Comparison of ENCODE assay signal across 8 mouse cellular contexts in the genomic region with DNA sequence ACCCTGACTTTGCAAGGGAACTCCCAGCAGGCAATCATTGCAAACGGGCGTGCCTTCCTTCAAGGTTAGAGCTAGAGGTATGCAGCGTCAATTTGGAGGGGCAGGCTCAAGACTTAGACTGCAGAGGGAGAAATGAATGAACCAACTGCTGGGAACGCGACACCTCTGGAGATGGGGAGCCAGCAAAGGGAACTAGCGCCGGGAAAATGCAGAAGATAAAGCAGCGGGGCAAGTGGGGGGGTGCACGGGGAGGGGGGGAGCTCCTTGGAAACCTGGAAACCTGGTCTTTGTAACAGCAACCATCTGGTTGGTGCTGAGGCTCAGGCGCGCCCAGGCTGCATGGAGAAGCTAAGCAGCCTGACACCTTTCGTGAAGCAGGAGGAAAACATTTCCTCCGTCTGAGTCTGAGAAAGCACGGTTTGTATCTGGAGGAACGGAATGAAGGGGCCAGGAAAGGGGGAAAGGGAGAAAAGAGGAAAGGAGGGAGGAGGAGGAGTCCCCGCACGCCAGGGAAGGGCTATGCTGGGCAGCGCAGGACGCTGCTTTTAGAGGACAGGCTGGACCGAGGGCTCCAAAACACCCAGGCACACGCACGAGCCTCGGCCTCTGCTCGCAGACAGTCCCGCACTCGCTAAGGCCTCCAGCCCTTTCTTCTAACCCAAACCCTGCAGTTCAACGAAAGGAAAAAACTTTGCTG. TPM values are rescaled to one million over a fixed set of nuclear protein-coding genes. Genes with fewer than 3 reads are reported as not detected.
A peak's percentile ranks its signal among the peaks of the same experiment; 100 is the strongest.
DNase-seq lines count a peak whose midpoint lies in the region; ATAC-seq and TF ChIP-seq lines count a peak whose summit lies in the region.

No protein-coding gene starts in this region.

- no peaks in the 10 kb centered on the region for H3K27me3 ChIP-seq in forebrain, embryonic 13.5 days
- no peaks in the 10 kb centered on the region for H3K27me3 ChIP-seq in kidney, embryonic 16.5 days (ENCODE audit: insufficient read depth, low read length)
- H3K27me3 ChIP-seq in midbrain, embryonic 10.5 days (ENCODE audit: low read depth, poor library complexity, severe bottlenecking) = no peaks in the 10 kb centered on the region

- no peak for TF ChIP-seq CTCF in left cerebral cortex, adult 2 months (IDR thresholded peaks at IDR 0.05)

- peak overlapping the region; percentile 88 for H3K4me2 ChIP-seq in forebrain, embryonic 13.5 days
- peak overlapping the region; percentile 82 for H3K4me2 ChIP-seq in kidney, embryonic 16.5 days (replicated peaks; ENCODE audit: low read depth, low read length)

- under 1% methylated on average over 27 of the region's 27 CpGs for WGBS in forebrain, embryonic 13.5 days
- WGBS in kidney, embryonic 16.5 days = under 1% methylated on average over 27 of the region's 27 CpGs
- 1% methylated on average over 27 of the region's 27 CpGs for WGBS in midbrain, embryonic 10.5 days

- H3K4me1 ChIP-seq in forebrain, embryonic 13.5 days = peaks cover 45% of the 10 kb centered on the region
- peaks cover 41% of the 10 kb centered on the region for H3K4me1 ChIP-seq in kidney, embryonic 16.5 days (ENCODE audit: insufficient read depth, low read length)
- H3K4me1 ChIP-seq in midbrain, embryonic 10.5 days = peaks cover 61% of the 10 kb centered on the region

- ATAC-seq in forebrain, embryonic 13.5 days = 0 out of 2 replicates have a peak, but pooled peaks have one; percentile 8
- peak; percentile 6; the same call in 1 of the 2 replicates for ATAC-seq in kidney, embryonic 16.5 days (ENCODE audit: low FRiP score, low TSS enrichment)

- H3K4me3 ChIP-seq in left cerebral cortex, adult 2 months = peak overlapping the region; percentile 77
- peak overlapping the region; percentile 95 for H3K4me3 ChIP-seq in forebrain, embryonic 13.5 days
- peak overlapping the region; percentile 98 for H3K4me3 ChIP-seq in kidney, embryonic 16.5 days (ENCODE audit: low read length)
- peak overlapping the region; percentile 98 for H3K4me3 ChIP-seq in midbrain, embryonic 10.5 days

- H3K9ac ChIP-seq in forebrain, embryonic 13.5 days = peak overlapping the region; percentile 97
- H3K9ac ChIP-seq in kidney, embryonic 16.5 days (replicated peaks; ENCODE audit: low read length) = peak overlapping the region; percentile 98

- intact Hi-C loops in left cerebral cortex, adult 2 months (cut with DNase I) = loop anchor here (5.0 kb wide), 2 partner anchors 70 to 1995 kb away; no protein-coding TSS in a partner anchor
- intact Hi-C loops in left cerebral cortex, postnatal 4 days (cut with DNase I) = no loop called here

- H3K36me3 ChIP-seq in forebrain, embryonic 13.5 days (ENCODE audit: poor library complexity, severe bottlenecking) = no peaks in the 10 kb centered on the region
- no peaks in the 10 kb centered on the region for H3K36me3 ChIP-seq in kidney, embryonic 16.5 days (ENCODE audit: insufficient read depth, low read length)
- no peaks in the 10 kb centered on the region for H3K36me3 ChIP-seq in midbrain, embryonic 10.5 days

- H3K9me3 ChIP-seq in forebrain, embryonic 13.5 days (replicated peaks) = no peaks in the 10 kb centered on the region
- no peaks in the 10 kb centered on the region for H3K9me3 ChIP-seq in kidney, embryonic 16.5 days (ENCODE audit: low read length)
- no peaks in the 10 kb centered on the region for H3K9me3 ChIP-seq in midbrain, embryonic 10.5 days (replicated peaks)

- DNase-seq in left cerebral cortex, adult 2 months (ENCODE audit: extremely low spot score in 1 of 2, low spot score in 2 of 2) = peak in 1 of 2 experiments; percentile 27
- no peak for DNase-seq in left cerebral cortex, postnatal 4 days
- peak; percentile 27 for DNase-seq in adrenal gland, adult 8-10 months
- peak; percentile 59 for DNase-seq in midbrain, embryonic 10.5 days (ENCODE audit: low spot score)
- DNase-seq in spleen, postnatal 36 days (ENCODE audit: low spot score in 2 of 2) = no peak
- no peak for DNase-seq in cerebellum, adult 9-11 months

- peak overlapping the region; percentile 94 for H3K27ac ChIP-seq in left cerebral cortex, adult 2 months
- peak overlapping the region; percentile 100 for H3K27ac ChIP-seq in forebrain, embryonic 13.5 days
- H3K27ac ChIP-seq in kidney, embryonic 16.5 days (ENCODE audit: low read length) = peak overlapping the region; percentile 100
- H3K27ac ChIP-seq in midbrain, embryonic 10.5 days (replicated peaks) = peak overlapping the region; percentile 100

RNA-seq across cellular contexts. Expression of a gene that starts 3.3 kb away (rescaled TPM):
- total RNA-seq in left cerebral cortex, adult 2 months (2021) = 100 to 1,000 TPM; 122 to 126 TPM
- 100 to 1,000 TPM; 258 to 274 TPM for total RNA-seq in left cerebral cortex, postnatal 4 days (2021)
- total RNA-seq in adrenal gland, adult 8-10 months (2022) = 10 to 100 TPM; 61.5 to 72.6 (median 67.9) TPM
- 70.1 and 76.1 TPM in 2 replicates for polyA plus RNA-seq in forebrain, embryonic 13.5 days (2015; fragmentation: Nextera tagmentation; extraction: Ambion mirVana)
- 49.9 and 55.1 TPM in 2 replicates for polyA plus RNA-seq in kidney, embryonic 16.5 days (2015; fragmentation: Nextera tagmentation; extraction: Ambion mirVana)
- polyA plus RNA-seq in midbrain, embryonic 10.5 days (2016; fragmentation: Nextera tagmentation; extraction: Ambion mirVana) = 76.6 and 97.3 TPM in 2 replicates

Comparison
In these comparisons a context has a peak if more than half of its experiments do, and no peak if none do; other contexts are left out.
1. DNase-seq: peak in adrenal gland, adult 8-10 months (single experiment) and midbrain, embryonic 10.5 days (single experiment); none in left cerebral cortex, postnatal 4 days (single experiment), spleen, postnatal 36 days (0 of 2) and cerebellum, adult 9-11 months (single experiment).
2. Peak in every context shown above with its lines, with median percentiles within 50 percentile points of each other: H3K27ac ChIP-seq and H3K4me3 ChIP-seq.